Mouse (Mus musculus) neural tube, embryonic 14.5 days (tissue): Measurements from ENCODE around the gene Zfp128. TPM values are rescaled to one million over a fixed set of nuclear protein-coding genes. Genes with fewer than 3 reads are reported as not detected.
"Not testable (repeated sequence)": the region's sequence is repeated elsewhere in the genome, so short reads cannot be mapped to it uniquely, and the experiment has no call there.

ENCODE experiments used
- ATAC-seq: fragments of 200-750 bp; cut with Nextera tagmentation; 2 replicates; pipeline ENCODE4 v1.8.0; 2017; ENCODE audit warnings: low read depth, mild to moderate bottlenecking, moderate TSS enrichment, moderate library complexity
- H3K27ac ChIP-seq: fragments of 300-500 bp; sonication (generic); 2 replicates; pipeline ENCODE4 v1.5.1; 2014; ENCODE audit warnings: low read depth, mild to moderate bottlenecking, control low read depth, low read length, moderate library complexity, mixed read lengths
- H3K27me3 ChIP-seq: fragments of 300-500 bp; sonication (generic); 2 replicates; pipeline ENCODE4 v1.6.1; 2014; ENCODE audit warnings: low read length; ENCODE audit not compliant: control insufficient read depth, insufficient read depth
- H3K36me3 ChIP-seq: fragments of 300-500 bp; sonication (generic); 2 replicates; pipeline ENCODE4 v1.6.1; 2014; ENCODE audit warnings: low read length, mixed read lengths; ENCODE audit not compliant: control insufficient read depth, insufficient read depth
- H3K4me1 ChIP-seq: fragments of 300-500 bp; sonication (generic); 2 replicates; pipeline ENCODE4 v1.6.1; 2014; ENCODE audit warnings: low read length; ENCODE audit not compliant: control insufficient read depth, insufficient read depth
- H3K4me2 ChIP-seq: fragments of 300-500 bp; sonication (generic); 2 replicates; pipeline ENCODE4 v1.6.1; 2014; ENCODE audit warnings: mild to moderate bottlenecking, low read depth, low read length, control low read depth
- H3K4me3 ChIP-seq: fragments of 300-500 bp; sonication (generic); 2 replicates; pipeline ENCODE4 v1.5.1; 2014; ENCODE audit warnings: low read depth, low read length, control low read depth, mixed read lengths
- H3K9ac ChIP-seq: fragments of 300-500 bp; sonication (generic); replicated peaks from 2 replicates; pipeline ENCODE4 v1.6.1; 2014; ENCODE audit warnings: low read depth, mild to moderate bottlenecking, control low read depth, low read length, mixed read lengths
- H3K9me3 ChIP-seq: fragments of 300-500 bp; sonication (generic); 2 replicates; pipeline ENCODE4 v1.6.1; 2016; ENCODE audit warnings: low read length; ENCODE audit not compliant: control insufficient read depth
- WGBS: fragments of 180-500 bp; shearing (Covaris S2); extraction: QIAGEN DNeasy Blood & Tissue Kit; methylation state at CpG from one replicate; pipeline ENCODE4 v1.1.7; 2014; 5-methylcytosine and 5-hydroxymethylcytosine counted together
- polyA plus RNA-seq: library from polyadenylated mRNA; unstranded; fragments of >200 nt; fragmentation: Nextera tagmentation; extraction: Ambion mirVana; gene quantifications from 2 replicates; pipeline ENCODE4 v1.2.1, GENCODE M21; 2014

Zfp128 gene
- polyA plus RNA-seq, 1 experiment from 2014 or later, result 7.4 TPM

DNA sequence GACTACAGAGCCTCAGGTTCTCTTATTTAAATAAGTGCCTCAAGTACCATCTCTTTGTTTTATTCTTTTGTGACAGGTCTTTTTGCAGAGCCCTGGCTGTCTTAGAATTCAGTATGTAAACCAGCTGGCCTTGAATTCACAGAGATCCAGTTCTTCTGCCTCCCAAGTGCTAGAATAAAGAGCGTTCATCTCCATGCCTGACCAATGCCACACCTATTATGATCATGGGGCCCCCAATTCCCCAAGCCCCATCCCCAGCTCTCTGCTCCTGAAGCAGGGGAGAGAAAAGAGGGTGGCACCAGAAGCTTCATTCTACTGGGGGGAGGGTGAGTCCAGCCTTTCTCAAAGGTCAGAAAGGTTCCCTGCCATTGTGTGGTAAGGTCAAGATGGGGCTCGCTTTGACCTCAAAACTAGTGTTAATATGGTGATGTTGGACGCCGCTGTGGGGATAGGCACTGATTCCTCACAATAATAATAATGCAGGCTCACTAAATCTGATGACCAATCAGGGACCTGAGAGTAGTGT, 52.7 kb downstream of the Zfp128 start:
- Histone ChIP-seq H3K27me3 (no peaks in the 10 kb centered on the region), H3K4me3 (no peak overlapping the region), H3K9me3 (no peaks in the 10 kb centered on the region), H3K4me2 (no peak overlapping the region), H3K27ac (no peak overlapping the region), H3K4me1 (no peaks in the 10 kb centered on the region), H3K36me3 (no peaks in the 10 kb centered on the region), H3K9ac (no peak overlapping the region)
- 60% methylated on average over 4 of the region's 4 CpGs for WGBS
- ATAC-seq, result no peak

DNA sequence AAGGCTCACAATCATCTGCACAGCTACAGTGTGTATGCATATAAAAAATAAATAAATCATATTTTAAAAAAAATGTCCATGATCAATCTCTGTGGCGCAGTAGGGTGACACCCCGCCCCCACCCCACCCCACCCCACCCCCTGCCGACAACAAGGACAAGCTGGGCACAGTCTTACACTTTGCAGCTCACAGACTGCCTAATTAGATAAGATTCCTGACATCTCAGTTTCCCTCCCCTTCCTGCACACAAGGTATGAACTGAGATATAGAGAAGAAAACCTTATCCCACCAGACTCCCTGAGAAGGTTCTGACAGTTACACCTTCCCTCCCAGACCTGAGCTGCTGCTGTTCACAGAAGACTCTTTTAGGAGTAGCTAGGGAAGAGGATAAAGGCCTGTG, 53.8 kb downstream of the Zfp128 start:
- no peak for ATAC-seq
- WGBS, result 83% methylated on average over 3 of the region's 3 CpGs
- Histone ChIP-seq H3K27me3 (no peaks in the 10 kb centered on the region), H3K4me1 (no peaks in the 10 kb centered on the region), H3K9me3 (no peaks in the 10 kb centered on the region), H3K27ac (no peak overlapping the region), H3K4me3 (no peak overlapping the region), H3K4me2 (no peak overlapping the region), H3K36me3 (no peaks in the 10 kb centered on the region), H3K9ac (no peak overlapping the region)

DNA sequence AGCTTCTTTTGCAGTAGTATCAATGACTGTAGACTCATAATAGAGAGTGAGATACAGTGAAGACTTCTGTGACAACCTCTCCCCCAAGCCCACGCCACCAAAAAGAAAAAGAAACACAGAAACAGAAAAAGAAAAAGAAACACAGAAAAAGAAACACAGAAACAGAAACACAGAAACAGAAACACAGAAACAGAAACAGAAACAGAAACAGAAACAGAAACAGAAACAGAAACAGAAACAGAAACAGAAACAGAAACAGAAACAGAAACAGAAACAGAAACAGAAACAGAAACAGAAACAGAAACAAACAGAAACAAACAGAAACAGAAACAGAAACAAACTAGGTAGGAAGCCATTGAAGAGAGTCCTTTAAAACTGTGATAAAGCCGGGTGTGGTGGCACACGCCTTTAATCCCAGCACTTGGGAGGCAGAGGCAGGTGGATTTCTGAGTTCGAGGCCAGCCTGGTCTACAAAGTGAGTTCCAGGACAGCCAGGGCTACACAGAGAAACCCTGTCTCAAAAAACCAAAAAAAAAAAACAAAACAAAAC, 56.4 kb downstream of the Zfp128 start:
- 85% methylated on average over 4 of the region's 4 CpGs for WGBS
- not testable (repeated sequence) for H3K27ac ChIP-seq, H3K36me3 ChIP-seq, H3K4me1 ChIP-seq, H3K9ac ChIP-seq, H3K4me2 ChIP-seq, H3K9me3 ChIP-seq, H3K27me3 ChIP-seq, H3K4me3 ChIP-seq, ATAC-seq

DNA sequence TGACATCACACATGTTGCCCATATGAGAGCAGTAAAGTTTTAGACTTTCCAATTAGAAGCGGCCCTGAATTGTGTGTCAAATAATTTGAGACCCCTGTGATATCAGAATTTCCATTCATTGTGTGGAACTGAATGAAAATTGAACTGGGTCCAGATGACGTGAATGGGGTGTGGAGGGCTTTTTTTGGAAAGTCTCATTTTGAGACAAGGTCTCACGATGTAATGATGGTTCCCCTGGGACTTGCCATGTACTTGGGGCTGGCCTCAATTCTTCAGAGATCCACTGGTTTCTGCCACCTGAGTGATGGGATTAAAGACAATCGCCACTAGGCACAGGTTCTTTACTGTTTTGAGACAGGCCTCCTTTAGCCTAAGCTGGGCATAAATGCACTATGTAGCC, 59.6 kb downstream of the Zfp128 start:
- ATAC-seq, result no peak
- Histone ChIP-seq H3K4me3 (no peak overlapping the region), H3K9me3 (no peaks in the 10 kb centered on the region), H3K9ac (no peak overlapping the region), H3K4me2 (no peak overlapping the region), H3K36me3 (no peaks in the 10 kb centered on the region), H3K4me1 (no peaks in the 10 kb centered on the region), H3K27ac (no peak overlapping the region), H3K27me3 (no peaks in the 10 kb centered on the region)
- 90% methylated on average over 4 of the region's 4 CpGs for WGBS

Other genes starting within 250 kb of the Zfp128 start
- gene Vmn2r54, start 240.9 kb upstream of the Zfp128 start, polyA plus RNA-seq, result not detected in 2 replicates
- gene Vmn2r55, start 196.2 kb upstream of the Zfp128 start, polyA plus RNA-seq, result not detected in 2 replicates
- gene Vmn2r56, start 146.2 kb upstream of the Zfp128 start, polyA plus RNA-seq, result 0.08 TPM in 1 of 2 replicates, not detected in the other
- gene Zscan18, start 77.5 kb upstream of the Zfp128 start, polyA plus RNA-seq, result 28.5 and 30.3 TPM in 2 replicates
- 41.0 and 42.6 TPM in 2 replicates for gene Zfp329, start 62.3 kb upstream of the Zfp128 start, polyA plus RNA-seq
- gene Zfp110, start 46.4 kb upstream of the Zfp128 start, polyA plus RNA-seq, result 24.1 and 27.7 TPM in 2 replicates
- gene Zscan22, start 16.6 kb downstream of the Zfp128 start, polyA plus RNA-seq, result 13.2 and 13.6 TPM in 2 replicates
- gene Rps5, start 41.1 kb downstream of the Zfp128 start, polyA plus RNA-seq, result 687 and 695 TPM in 2 replicates
- 0.68 and 1.3 TPM in 2 replicates for gene Rnf225, start 46.2 kb downstream of the Zfp128 start, polyA plus RNA-seq
- gene Zfp324, start 84.7 kb downstream of the Zfp128 start, polyA plus RNA-seq, result 10.6 and 12.7 TPM in 2 replicates
- 9.8 and 10.3 TPM in 2 replicates for gene Zfp446, start 96.7 kb downstream of the Zfp128 start, polyA plus RNA-seq
- gene Slc27a5, start 117.0 kb downstream of the Zfp128 start, polyA plus RNA-seq, result 0.17 and 0.37 TPM in 2 replicates
- 251 and 280 TPM in 2 replicates for gene Trim28, start 117.9 kb downstream of the Zfp128 start, polyA plus RNA-seq
- 36.0 and 40.5 TPM in 2 replicates for gene Zbtb45, start 128.9 kb downstream of the Zfp128 start, polyA plus RNA-seq
- gene Chmp2a, start 153.6 kb downstream of the Zfp128 start, polyA plus RNA-seq, result 196 and 199 TPM in 2 replicates
- 142 and 146 TPM in 2 replicates for gene Ube2m, start 157.1 kb downstream of the Zfp128 start, polyA plus RNA-seq
- 8.4 and 9.0 TPM in 2 replicates for gene Mzf1, start 173.6 kb downstream of the Zfp128 start, polyA plus RNA-seq
- gene Vmn1r85, start 214.0 kb downstream of the Zfp128 start, polyA plus RNA-seq, result 0.06 and 0.17 TPM in 2 replicates
- gene Vmn1r86, start 238.7 kb downstream of the Zfp128 start, polyA plus RNA-seq, result not detected in 2 replicates